Mouse (Mus musculus) lung, postnatal 0 days (tissue): ENCODE data around the gene Ankrd27.

Experiments used
- CTCF ChIP-seq: IDR thresholded peaks from 2 replicates; pipeline ENCODE4 v1.5.1; 2016; ENCODE audit warnings: antibody characterized with exemption, mild to moderate bottlenecking
- EP300 ChIP-seq: IDR thresholded peaks from 2 replicates; pipeline ENCODE4 v1.6.1; 2016; ENCODE audit warnings: antibody characterized with exemption, mild to moderate bottlenecking, control low read depth

GRCm38 (mm10) chr7:35606816-35607215, 20.8 kb downstream of the Ankrd27 start:
- TF ChIP-seq CTCF (no peak), EP300 (no peak)
